Mouse (Mus musculus) macrophage (primary cell): ENCODE data around the gene Gm45213. TPM values are rescaled to one million over a fixed set of nuclear protein-coding genes. Genes with fewer than 3 reads are reported as not detected.
"Not testable (repeated sequence)": the region's sequence is repeated elsewhere in the genome, so short reads cannot be mapped to it uniquely, and the experiment has no call there.

Source experiments
- H3K27ac ChIP-seq: fragments of 350-480 bp; formaldehyde crosslinking; 2 replicates; pipeline ENCODE4 v1.9.0; 2021
- H3K36me3 ChIP-seq: fragments of 350-480 bp; formaldehyde crosslinking; 2 replicates; pipeline ENCODE4 v1.9.0; 2021; ENCODE audit errors: inconsistent target
- H3K4me3 ChIP-seq: fragments of 350-480 bp; formaldehyde crosslinking; 2 replicates; pipeline ENCODE4 v1.9.0; 2021; ENCODE audit errors: inconsistent target
- H3K79me2 ChIP-seq: fragments of 350-480 bp; formaldehyde crosslinking; 2 replicates; pipeline ENCODE4 v1.9.0; 2021; ENCODE audit errors: inconsistent target
- WGBS: methylation state at CpG from one replicate; pipeline ENCODE4 v1.1.7; 2026; ENCODE audit warnings: inconsistent platforms; ENCODE audit not compliant: missing documents; 5-methylcytosine and 5-hydroxymethylcytosine counted together
- polyA plus RNA-seq: library from polyadenylated mRNA; stranded (reverse); fragments of 250-400 nt; gene quantifications from 3 replicates; pipeline ENCODE4 v1.2.4, GENCODE M21; 2018; ENCODE audit warnings: inconsistent platforms

Gene Gm45213
- polyA plus RNA-seq, 1 experiment from 2014 or later = not detected

GRCm38 (mm10) chr7:66038730-66039129, 4.7 kb upstream of the Gm45213 start:
- Histone ChIP-seq H3K4me3 (no peak overlapping the region), H3K79me2 (no peaks in the 10 kb centered on the region)
- WGBS = 10% methylated on average over 11 of the region's 11 CpGs

GRCm38 (mm10) chr7:66040026-66040814, 3.2 kb upstream of the Gm45213 start:
- H3K4me3 ChIP-seq = no peak overlapping the region
- H3K79me2 ChIP-seq = no peaks in the 10 kb centered on the region
- 90% methylated on average over 18 of the region's 18 CpGs for WGBS
- no peaks in the 10 kb centered on the region for H3K36me3 ChIP-seq
- H3K27ac ChIP-seq = no peak overlapping the region

More at GRCm38 (mm10) chr7:66038730-66039129, 4.7 kb upstream of the Gm45213 start:
- H3K36me3 ChIP-seq = no peaks in the 10 kb centered on the region
- H3K27ac ChIP-seq = no peak overlapping the region

- Histone ChIP-seq H3K79me2 (no peaks in the 10 kb centered on the region), H3K4me3 (no peak overlapping the region), H3K36me3 (no peaks in the 10 kb centered on the region), H3K27ac (no peak overlapping the region)
- 65% methylated on average over 9 of the region's 9 CpGs for WGBS
These were observed 1.2 kb downstream of the Gm45213 start for GRCm38 (mm10) chr7:66044617-66045016.

- Histone ChIP-seq H3K27ac (no peak overlapping the region), H3K4me3 (no peak overlapping the region), H3K79me2 (no peaks in the 10 kb centered on the region), H3K36me3 (no peaks in the 10 kb centered on the region)
- WGBS = 88% methylated on average over 17 of the region's 17 CpGs
These were observed 3.8 kb downstream of the Gm45213 start for GRCm38 (mm10) chr7:66046921-66047918.

- H3K4me3 ChIP-seq = no peak overlapping the region
- no peaks in the 10 kb centered on the region for H3K36me3 ChIP-seq
- WGBS = 96% methylated on average over 4 of the region's 4 CpGs
- H3K27ac ChIP-seq = no peak overlapping the region
- no peaks in the 10 kb centered on the region for H3K79me2 ChIP-seq
These were observed 4.6 kb downstream of the Gm45213 start for GRCm38 (mm10) chr7:66047975-66048374.

- Histone ChIP-seq H3K79me2 (no peaks in the 10 kb centered on the region), H3K27ac (no peak overlapping the region), H3K4me3 (no peak overlapping the region), H3K36me3 (no peaks in the 10 kb centered on the region)
- 87% methylated on average over 12 of the region's 12 CpGs for whole genome bisulfite sequencing
These were observed 5.2 kb downstream of the Gm45213 start for GRCm38 (mm10) chr7:66048446-66049230.

GRCm38 (mm10) chr7:66053946-66054483, 10.6 kb downstream of the Gm45213 start:
- Histone ChIP-seq H3K4me3 (no peak overlapping the region), H3K36me3 (no peaks in the 10 kb centered on the region), H3K27ac (no peak overlapping the region), H3K79me2 (no peaks in the 10 kb centered on the region)
- 96% methylated on average over 4 of the region's 4 CpGs for WGBS

GRCm38 (mm10) chr7:66055356-66055755, 12.0 kb downstream of the Gm45213 start:
- not testable (repeated sequence) for H3K4me3 ChIP-seq, H3K36me3 ChIP-seq, H3K79me2 ChIP-seq, H3K27ac ChIP-seq
- WGBS = 9% methylated on average over 1 of the region's 2 CpGs

- Histone ChIP-seq H3K4me3 (peak within 1 kb of the TSS; percentile 88), H3K79me2 (peaks cover 29% of the 10 kb centered on the region), H3K27ac (peak within 1 kb of the TSS; percentile 38; the same call in 1 of the 2 replicates), H3K36me3 (no peaks in the 10 kb centered on the region)
- 80% methylated on average over 1 of the region's 1 CpGs for WGBS
These were observed 15.3 kb downstream of the Gm45213 start, which contains the start of gene Snrpa1 for GRCm38 (mm10) chr7:66058703-66059102. Snrpa1 (plus strand) TSS chr7:66059003.

- H3K27ac ChIP-seq = peak overlapping the region; percentile 38
- WGBS = under 1% methylated on average over 64 of the region's 64 CpGs
- peaks cover 39% of the 10 kb centered on the region for H3K79me2 ChIP-seq
- H3K4me3 ChIP-seq = peak overlapping the region; percentile 88
- peaks cover 13% of the 10 kb centered on the region; the same call in 1 of the 2 replicates for H3K36me3 ChIP-seq
These were observed 16.9 kb downstream of the Gm45213 start for GRCm38 (mm10) chr7:66060066-66060956.

- H3K79me2 ChIP-seq = peaks cover 39% of the 10 kb centered on the region
- peaks cover 18% of the 10 kb centered on the region; the same call in 1 of the 2 replicates for H3K36me3 ChIP-seq
- 0% methylated on average over 14 of the region's 14 CpGs for WGBS
- H3K4me3 ChIP-seq = peak overlapping the region; percentile 88
- H3K27ac ChIP-seq = no peak overlapping the region
These were observed 17.7 kb downstream of the Gm45213 start for GRCm38 (mm10) chr7:66061057-66061456.

GRCm38 (mm10) chr7:66076411-66076810, 33.0 kb downstream of the Gm45213 start:
- Histone ChIP-seq H3K36me3 (peaks cover 37% of the 10 kb centered on the region), H3K27ac (no peak overlapping the region), H3K79me2 (peaks cover 17% of the 10 kb centered on the region), H3K4me3 (no peak overlapping the region)
- WGBS = 95% methylated on average over 2 of the region's 2 CpGs
